Mouse (Mus musculus) B cell, adult 62 days (primary cell): ENCODE results near the gene Cytl1. TPM values are rescaled to one million over a fixed set of nuclear protein-coding genes. Genes with fewer than 3 reads are reported as not detected.

ENCODE experiments used
- total RNA-seq: library from RNA; stranded (reverse); gene quantifications from 4 replicates; pipeline ENCODE4 v1.2.4, GENCODE M21; 2023

Gene Cytl1
- not detected in 4 replicates for total RNA-seq

DNA sequence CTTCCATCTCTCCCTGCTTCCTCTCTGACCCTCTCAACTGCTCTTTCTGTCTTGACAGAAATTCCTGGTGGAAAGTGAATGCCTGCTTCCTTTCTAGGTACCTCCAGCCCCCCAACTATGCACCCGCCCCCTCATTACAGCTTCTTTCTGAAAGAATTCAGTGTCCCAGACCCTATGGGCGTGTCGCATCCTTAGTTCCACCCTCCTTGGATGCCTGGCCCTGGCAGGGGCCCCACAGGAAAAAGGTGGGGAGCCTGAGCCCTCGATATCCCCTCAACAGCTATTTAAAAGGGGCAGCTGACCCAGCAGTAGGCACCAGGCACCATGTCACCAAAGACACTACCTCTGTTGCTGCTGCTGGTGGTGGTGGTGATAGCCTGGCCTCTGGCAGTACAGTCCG lies at the start of gene Cytl1:
Gene Cytl1 (plus strand): TSS at position 296 of the 400 bp plus-strand sequence.

DNA sequence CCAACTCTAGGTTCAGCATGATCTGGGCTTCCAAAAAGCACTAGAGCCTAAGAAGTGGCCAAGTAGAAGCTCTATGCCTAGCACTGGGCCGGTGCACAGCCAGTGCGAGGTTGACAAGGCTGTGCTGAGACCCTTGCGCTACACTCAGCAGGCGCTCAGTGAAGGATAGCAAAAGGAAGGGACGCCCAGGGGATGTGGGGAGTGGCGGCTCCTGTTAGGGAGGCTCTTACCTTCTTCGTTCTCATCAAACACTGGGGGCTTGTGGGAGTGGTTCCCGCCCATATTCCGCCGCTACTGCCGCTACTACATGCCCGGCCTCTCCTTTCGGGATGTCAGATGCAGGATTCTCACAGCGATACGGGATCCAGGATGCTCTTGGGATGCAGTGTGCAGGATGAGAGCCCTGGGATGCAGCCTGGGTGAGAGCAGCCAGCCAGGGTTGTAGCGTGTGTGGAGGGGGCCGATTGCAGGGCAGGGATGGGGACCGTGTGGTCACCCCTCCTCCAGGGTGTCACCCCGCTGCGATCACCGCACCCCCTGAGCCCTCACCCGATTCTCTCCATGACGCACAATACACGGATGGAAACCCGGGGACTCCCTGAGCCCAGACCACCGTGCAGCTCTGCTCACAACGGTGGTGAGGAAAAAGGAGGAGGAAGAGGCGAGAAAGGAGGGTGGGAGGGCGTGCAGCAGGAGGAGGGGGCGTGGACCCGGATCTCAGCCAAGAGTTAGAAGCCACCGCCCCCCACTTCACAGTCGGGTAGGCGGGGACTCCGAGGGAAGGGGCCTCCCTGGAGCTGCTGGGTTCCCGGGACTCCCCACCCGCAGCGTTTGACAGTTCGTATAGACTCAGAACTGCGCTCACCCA lies 18.6 kb upstream of the Cytl1 start, which contains the start of gene Stk32b:
Gene Stk32b (minus strand): TSS at position 667 of the 868 bp plus-strand sequence.

Other genes starting within 250 kb of the Cytl1 start
- not detected in 4 replicates for gene Stk32b, start 18.3 kb upstream of the Cytl1 start, total RNA-seq
- gene Msx1, start 89.1 kb downstream of the Cytl1 start, total RNA-seq: not detected in 4 replicates